Mouse (Mus musculus) megakaryocyte, embryonic 14.5 days (primary cell): ENCODE data around the gene Tmem63c.

Experiments
- FLI1 ChIP-seq: IDR thresholded peaks from 2 replicates; pipeline ENCODE4 v1.6.1; 2012; ENCODE audit warnings: low read length, inconsistent platforms, mixed read lengths
- GATA1 ChIP-seq: IDR thresholded peaks from 3 replicates; pipeline ENCODE4 v1.6.1; 2012; ENCODE audit warnings: mixed read lengths, low read length, inconsistent platforms, borderline replicate concordance

- TF ChIP-seq GATA1 = no peak
- no peak for TF ChIP-seq FLI1
Measured at GRCm38 (mm10) chr12:87026109-87026870, 5.2 kb downstream of the Tmem63c start.
